Mouse (Mus musculus) bone marrow, adult 2 months (tissue): Measurements from ENCODE around the gene Otulin.

Experiments used
- CTCF ChIP-seq: fragments of 200-500 bp; IDR thresholded peaks from 2 replicates; pipeline ENCODE4 v1.5.1; 2011; ENCODE audit warnings: low read length, control low read depth; ENCODE audit not compliant: control insufficient read depth, insufficient read depth
- POLR2A ChIP-seq: fragments of 200-500 bp; IDR thresholded peaks from 2 replicates; pipeline ENCODE4 v1.6.1; 2011; ENCODE audit warnings: low read depth, mild to moderate bottlenecking, control low read depth, low read length, borderline replicate concordance; ENCODE audit not compliant: control insufficient read depth

- no peak for TF ChIP-seq CTCF
- peak; percentile 68 for TF ChIP-seq POLR2A
Measured at GRCm38 (mm10) chr15:27496596-27497299, 133.7 kb downstream of the Otulin start.
